12 mouse cellular contexts compared by ENCODE assay signal in the genomic region with DNA sequence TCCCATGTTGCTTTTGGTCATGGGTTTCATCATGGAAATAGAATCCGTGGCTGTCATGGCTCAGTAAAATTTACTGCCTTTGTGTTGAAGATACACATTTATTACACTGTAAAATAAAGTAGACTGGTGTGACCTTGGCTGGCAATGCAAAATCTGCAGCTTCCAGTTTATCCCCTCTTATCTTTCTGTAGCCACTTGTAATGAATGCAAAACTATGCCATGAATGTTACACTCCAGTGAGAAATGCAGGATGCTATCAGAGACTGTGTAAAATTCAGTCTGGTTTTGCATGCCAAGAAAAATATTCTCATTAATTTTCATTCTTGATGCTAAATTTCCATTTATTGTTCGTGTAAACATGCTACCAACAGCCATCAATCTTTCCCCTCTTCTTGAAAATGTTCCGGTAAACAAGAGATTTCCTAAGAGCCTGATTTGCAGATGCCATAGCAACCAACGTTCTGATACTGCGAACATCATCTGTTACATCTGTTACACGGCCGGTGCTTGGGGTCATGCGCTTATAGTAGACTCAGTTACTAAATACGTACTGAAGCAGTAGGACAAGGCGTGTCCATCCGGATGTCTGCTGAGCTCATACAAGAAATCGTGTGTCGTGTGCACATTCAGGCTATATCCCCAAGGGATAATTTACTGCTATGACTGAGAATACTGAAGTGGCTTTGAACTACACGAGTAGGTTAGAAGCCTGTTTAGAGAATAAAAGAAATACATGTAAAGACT.
DNase-seq lines count a peak whose midpoint lies in the region; ATAC-seq lines count a peak whose summit lies in the region.
"Had no signal": no experiment of that assay in that cellular context is flagged by ENCODE, and none has a peak within 500 bp of the region (broad histone marks: within the 10 kb centered on the region; RNA-seq: fewer than 3 reads in every experiment).

No protein-coding gene starts in this region.

- H3K9ac ChIP-seq in kidney, embryonic 16.5 days (replicated peaks; ENCODE audit: low read length): no peak overlapping the region

- no peaks in the 10 kb centered on the region for H3K9me3 ChIP-seq in kidney, embryonic 16.5 days (ENCODE audit: low read length)

- H3K36me3 ChIP-seq in kidney, embryonic 16.5 days (ENCODE audit: insufficient read depth, low read length): no peaks in the 10 kb centered on the region

- peak; percentile 49; the same call in 1 of the 2 replicates for ATAC-seq in kidney, embryonic 16.5 days (ENCODE audit: low FRiP score, low TSS enrichment)
- no peak for ATAC-seq in activated CD4-positive, CD25-positive, alpha-beta regulatory T cell, adult 4 months
- ATAC-seq: intestine, postnatal 0 days had no signal

- DNase-seq in heart, adult 18-20 months: peak; percentile 17 to 31
- no peak for DNase-seq in heart, postnatal 25 days (ENCODE audit: low spot score)
- DNase-seq in right cerebral cortex, adult 2 months (ENCODE audit: low spot score in 2 of 2): peak; percentile 30 to 33
- no peak for DNase-seq in right cerebral cortex, postnatal 25 days
- DNase-seq in skeletal muscle tissue, adult 2 months (ENCODE audit: low read depth, low spot score): peak; percentile 10
- DNase-seq in cerebellum, postnatal 4 days (ENCODE audit: low spot score in 2 of 2): no peak
- DNase-seq: adrenal gland, postnatal 14 days had no signal

- WGBS in kidney, embryonic 16.5 days: 58% methylated on average over 14 of the region's 14 CpGs

- intact Hi-C loops in heart, postnatal 25 days (cut with DNase I): no loop called here

- H3K4me3 ChIP-seq in kidney, embryonic 16.5 days (ENCODE audit: low read length): no peak overlapping the region

- no peak overlapping the region; the same call in 1 of the 2 replicates for H3K4me2 ChIP-seq in kidney, embryonic 16.5 days (replicated peaks; ENCODE audit: low read depth, low read length)

- no peaks in the 10 kb centered on the region for H3K27me3 ChIP-seq in kidney, embryonic 16.5 days (ENCODE audit: insufficient read depth, low read length)
- H3K27me3 ChIP-seq: CH12.LX had no signal

- no peak overlapping the region; the same call in 1 of the 2 replicates for H3K27ac ChIP-seq in kidney, embryonic 16.5 days (ENCODE audit: low read length)
- H3K27ac ChIP-seq: macrophage had no signal

- H3K4me1 ChIP-seq in kidney, embryonic 16.5 days (ENCODE audit: insufficient read depth, low read length): peaks cover 10% of the 10 kb centered on the region; the same call in 1 of the 2 replicates

Comparison
In these comparisons a context has a peak if more than half of its experiments do, and no peak if none do; other contexts are left out.
1. DNase-seq: peak in heart, adult 18-20 months (2 of 2), right cerebral cortex, adult 2 months (2 of 2) and skeletal muscle tissue, adult 2 months (single experiment); none in heart, postnatal 25 days (single experiment), right cerebral cortex, postnatal 25 days (single experiment) and cerebellum, postnatal 4 days (0 of 2).